Mouse (Mus musculus) cerebellum, adult 2 months (tissue): ENCODE measurements at regions not wholly inside any gene's neighbourhood (a gene's known extent, or its start where the extent isn't known, plus 50 kb on each side); places are given as distances from the start of the nearest gene placed in this dataset.

Experiments used
- CTCF ChIP-seq: fragments of 200-500 bp; IDR thresholded peaks from 2 replicates; pipeline ENCODE4 v1.5.1; 2011; ENCODE audit warnings: low read depth, mild to moderate bottlenecking, control low read depth, low read length, moderate library complexity, borderline replicate concordance; ENCODE audit not compliant: insufficient read depth
- POLR2A ChIP-seq: fragments of 200-500 bp; IDR thresholded peaks from 2 replicates; pipeline ENCODE4 v1.6.1; 2011; ENCODE audit warnings: low read length, control low read depth, borderline replicate concordance; ENCODE audit not compliant: insufficient read depth

- no peak for TF ChIP-seq CTCF
- no peak for TF ChIP-seq POLR2A
These were observed 559.5 kb upstream of the Mki67 start for GRCm38 (mm10) chr7:136275651-136276050.
